Mouse (Mus musculus) heart, postnatal 0 days (tissue): ENCODE measurements at regions not wholly inside any gene's neighbourhood (a gene's known extent, or its start where the extent isn't known, plus 50 kb on each side); places are given as distances from the start of the nearest gene placed in this dataset.

Source experiments
- CTCF ChIP-seq: IDR thresholded peaks from 2 replicates; pipeline ENCODE4 v1.5.1; 2016; ENCODE audit warnings: antibody characterized with exemption, control low read depth, low read depth
- EP300 ChIP-seq: IDR thresholded peaks from 2 replicates; pipeline ENCODE4 v1.6.1; 2016; ENCODE audit warnings: antibody characterized with exemption, low read depth

DNA sequence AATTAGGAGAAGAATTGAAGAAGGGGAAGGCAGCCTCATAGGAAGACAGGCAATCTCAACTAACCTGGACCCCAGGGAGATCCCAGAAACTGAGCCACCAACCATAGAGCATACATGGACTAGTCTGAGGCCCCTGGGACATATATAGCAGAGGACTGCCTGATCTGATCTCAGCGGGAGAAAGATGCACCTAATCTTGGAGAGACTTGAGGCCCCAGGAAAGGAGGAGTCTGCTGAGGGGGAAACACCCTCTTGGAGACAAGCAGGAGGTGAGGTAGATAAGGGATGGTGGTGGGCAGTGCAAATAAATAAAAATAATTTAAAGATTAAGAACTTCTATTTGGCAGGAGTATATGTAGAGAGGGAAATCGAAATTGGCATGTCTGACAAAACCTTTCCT, 303.4 kb downstream of the Arap2 start:
- TF ChIP-seq EP300 = no peak
- no peak for TF ChIP-seq CTCF
